Mouse (Mus musculus) thymus, postnatal 25 days (tissue): ENCODE data around the gene Fbxl12.
A peak's percentile ranks its signal among the peaks of the same experiment; 100 is the strongest.
"Not testable (repeated sequence)": the region's sequence is repeated elsewhere in the genome, so short reads cannot be mapped to it uniquely, and the experiment has no call there.

ENCODE experiments used
- DNase-seq: peaks from one replicate; pipeline ENCODE4 v3.0.0; 2022

Gene Fbxl12

DNA sequence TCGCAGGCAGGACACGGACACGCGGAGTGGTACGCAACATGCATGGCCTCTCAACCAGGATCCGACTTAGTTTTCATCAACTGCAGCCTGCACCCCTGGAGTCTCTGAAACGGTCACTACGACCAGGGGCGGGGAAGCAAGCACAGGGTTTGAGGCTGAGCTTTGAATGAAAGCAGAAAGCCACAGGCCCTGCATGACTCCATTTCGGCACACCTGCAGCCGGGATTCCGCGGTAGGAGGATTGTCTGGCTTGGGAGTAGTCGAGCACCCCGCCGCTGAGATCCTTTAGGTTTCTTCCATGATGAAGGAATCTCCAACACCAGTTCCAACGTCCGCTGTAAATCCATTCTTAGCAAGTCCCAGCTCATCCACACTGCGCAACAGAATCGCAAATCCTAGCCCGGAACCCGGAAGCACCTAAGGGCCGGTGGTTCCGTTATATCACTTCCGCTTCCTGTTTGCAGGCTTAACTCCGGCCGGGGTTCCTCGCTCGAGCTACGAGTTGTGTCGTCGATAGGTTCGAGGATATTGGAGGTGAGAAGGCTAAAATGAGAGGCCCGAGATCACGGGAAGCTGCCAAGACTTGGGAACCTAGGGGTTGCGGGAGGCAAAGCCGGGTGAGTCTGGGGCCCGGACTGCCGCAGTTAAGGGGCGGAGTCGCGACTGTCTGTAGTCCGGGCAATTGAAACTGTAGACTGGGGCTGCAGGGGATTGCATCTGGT lies at the start of gene Fbxl12:
Fbxl12 (minus strand) TSS at position 408 of the 722 bp plus-strand sequence.
- DNase-seq = peak; percentile 73

DNA sequence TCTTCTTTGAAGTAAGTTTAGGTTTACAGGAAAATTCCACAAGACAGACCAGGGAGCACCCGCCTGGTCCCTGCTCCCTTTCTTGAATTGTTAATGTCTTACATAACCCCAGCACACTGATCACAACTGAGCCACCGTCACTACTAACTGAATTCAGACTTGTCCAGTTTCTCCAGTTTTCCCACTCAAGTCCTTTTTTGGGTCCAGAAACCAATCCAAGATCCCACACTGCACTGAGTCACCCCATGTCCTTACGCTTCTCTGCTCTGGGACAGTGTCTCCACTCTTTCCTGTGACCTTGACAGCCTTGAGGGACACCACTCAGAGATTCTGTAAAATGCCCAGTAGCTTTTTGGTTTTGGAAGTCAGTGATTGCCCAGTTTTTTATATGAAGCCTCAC lies 48.3 kb upstream of the Fbxl12 start:
- no peak for DNase-seq

DNA sequence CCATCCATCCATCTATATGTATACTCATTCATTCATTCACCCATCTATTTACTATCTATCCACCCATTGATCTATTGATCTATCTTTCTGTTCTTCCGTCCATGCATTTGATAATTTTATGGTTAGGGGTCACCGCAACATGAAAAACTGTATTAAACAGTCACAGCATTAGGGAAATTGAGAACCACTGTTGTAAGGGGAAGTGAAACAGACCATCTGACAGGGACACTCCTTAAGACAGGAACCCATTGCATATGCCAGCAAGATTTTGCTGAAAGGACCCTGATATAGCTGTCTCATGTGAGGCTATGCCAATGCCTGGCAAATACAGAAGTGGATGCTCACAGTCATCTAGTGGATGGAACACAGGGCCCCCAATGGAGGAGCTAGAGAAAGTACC lies 45.9 kb upstream of the Fbxl12 start:
- not testable (repeated sequence) for DNase-seq

DNA sequence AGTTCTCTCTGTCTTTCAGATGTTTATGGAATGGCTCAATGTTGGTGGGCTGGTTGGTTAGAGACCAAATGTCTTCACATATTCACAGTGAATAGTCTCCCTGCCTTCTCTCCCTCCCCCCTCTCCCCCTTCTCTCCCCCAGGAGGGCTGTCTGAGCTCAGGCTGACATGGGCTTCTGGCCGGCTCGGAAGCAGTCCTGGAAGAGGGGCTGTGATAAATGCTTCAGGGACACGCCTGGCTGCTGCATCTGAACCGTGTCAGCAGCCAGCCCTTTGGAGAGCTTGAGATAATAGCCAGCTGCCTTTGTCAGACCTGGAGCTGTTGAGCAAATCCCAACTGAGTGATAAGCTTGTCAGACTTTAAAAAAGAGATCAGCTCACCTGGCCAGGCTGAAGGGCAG lies 45.3 kb upstream of the Fbxl12 start:
- no peak for DNase-seq

DNA sequence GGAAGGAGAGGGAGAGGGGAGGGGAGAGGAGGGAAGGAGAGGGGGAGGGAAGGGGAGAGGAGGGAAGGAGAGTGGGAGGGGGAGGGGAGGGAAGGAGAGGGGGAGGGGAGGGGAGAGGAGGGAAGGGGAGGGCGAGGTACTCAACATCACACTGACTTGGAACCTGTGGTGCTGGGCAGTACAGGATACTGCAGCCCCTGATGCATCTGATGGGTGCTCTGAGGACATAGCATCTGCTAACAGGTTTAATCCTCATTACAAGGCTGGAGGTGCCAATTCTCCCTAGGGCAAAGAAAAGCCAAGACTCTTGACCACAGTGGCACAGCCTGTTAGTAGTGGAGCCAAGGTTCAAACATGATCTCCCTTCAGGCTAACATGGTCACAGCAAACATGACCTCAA lies 44.8 kb upstream of the Fbxl12 start:
- DNase-seq = no peak

DNA sequence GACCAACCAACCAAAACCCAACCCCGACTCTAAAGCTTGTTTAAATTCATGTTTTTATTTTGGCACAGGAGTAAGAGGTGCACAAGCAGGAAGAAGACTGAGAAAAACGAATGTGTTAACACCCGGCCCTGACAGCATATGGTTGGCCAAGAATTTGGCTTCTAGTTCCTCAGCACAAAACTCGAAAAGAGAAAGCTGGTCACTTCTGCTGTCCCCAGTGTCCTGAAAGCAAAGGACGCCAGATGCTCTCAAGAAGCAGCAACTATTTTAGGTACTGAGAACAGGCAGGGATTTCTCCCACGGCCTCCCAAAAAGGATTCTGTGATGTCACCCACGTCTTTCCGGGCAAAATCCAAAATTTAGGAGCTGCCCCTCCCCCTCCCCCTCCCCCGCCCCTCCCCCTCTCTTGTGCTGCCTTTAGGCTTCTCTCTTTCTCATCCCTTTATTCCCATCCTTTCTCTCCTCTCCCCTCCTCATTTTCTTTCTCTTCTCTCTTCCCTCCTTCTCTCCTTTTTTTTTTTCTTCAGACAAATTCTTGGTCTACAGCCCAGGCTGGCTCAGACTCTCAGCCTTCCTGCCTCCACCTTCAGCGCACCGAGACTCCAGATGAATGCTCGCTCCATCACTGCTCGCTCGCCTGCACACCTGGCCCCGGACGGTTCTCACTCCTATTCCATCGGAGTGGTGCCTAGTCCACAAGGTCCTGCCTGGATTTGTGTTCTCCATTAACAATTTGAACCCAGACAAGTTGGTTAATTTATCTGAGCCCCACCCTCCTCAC lies 40.7 kb upstream of the Fbxl12 start:
- DNase-seq = no peak

DNA sequence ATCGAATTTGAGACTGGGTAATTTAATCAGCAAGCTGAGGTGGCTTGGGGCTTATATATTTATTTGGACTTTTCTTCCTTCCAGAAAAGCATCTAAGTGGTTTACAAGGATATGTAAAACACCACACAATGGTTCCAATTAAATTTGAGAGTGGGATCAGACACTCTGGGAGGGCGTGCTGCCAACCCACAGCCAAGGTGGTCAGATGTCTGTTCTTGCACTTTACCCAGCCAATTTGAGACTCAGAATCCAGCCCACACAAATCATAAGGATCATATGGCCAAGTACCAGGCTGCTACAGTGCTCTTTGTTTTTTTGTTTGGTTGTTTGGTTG lies 37.8 kb upstream of the Fbxl12 start:
- no peak for DNase-seq

DNA sequence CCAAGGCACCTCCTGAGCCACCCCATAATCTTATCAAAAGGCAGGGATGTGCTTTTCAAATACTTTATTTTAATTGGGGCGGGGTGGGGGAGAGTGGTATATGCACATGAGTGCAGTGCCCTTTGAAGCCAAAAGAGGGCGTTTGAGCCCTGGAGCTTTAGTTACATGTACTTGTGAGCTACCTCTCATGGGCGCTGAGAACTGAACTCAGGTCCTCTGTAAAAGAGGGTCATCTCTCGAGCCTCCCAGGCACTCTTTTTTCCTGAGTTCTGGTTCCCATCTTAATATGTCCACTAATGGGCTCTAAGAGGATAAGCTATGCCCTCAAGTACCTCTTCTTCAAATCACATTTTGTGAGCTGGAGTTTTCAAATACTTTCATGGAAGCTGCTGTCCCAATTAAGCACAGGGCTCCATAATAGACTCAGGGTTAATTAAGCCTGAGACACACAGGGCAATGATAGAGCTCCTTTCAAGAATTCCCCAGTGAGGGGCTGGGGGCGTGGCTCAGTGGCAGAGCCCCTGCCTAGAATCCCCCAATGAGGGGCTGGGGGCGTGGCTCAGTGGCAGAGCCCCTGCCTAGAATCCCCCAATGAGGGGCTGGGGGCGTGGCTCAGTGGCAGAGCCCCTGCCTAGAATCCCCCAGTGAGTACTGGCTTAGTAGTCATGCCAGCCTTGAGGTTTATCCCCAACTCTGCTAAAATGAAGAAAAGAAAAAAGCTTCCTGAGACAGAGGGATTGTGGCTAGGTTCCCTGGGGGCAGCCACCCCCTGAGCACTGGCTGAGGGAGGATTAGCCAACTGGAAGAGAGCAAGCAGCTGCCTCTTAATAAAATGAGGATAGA lies 37.2 kb upstream of the Fbxl12 start:
- no peak for DNase-seq

DNA sequence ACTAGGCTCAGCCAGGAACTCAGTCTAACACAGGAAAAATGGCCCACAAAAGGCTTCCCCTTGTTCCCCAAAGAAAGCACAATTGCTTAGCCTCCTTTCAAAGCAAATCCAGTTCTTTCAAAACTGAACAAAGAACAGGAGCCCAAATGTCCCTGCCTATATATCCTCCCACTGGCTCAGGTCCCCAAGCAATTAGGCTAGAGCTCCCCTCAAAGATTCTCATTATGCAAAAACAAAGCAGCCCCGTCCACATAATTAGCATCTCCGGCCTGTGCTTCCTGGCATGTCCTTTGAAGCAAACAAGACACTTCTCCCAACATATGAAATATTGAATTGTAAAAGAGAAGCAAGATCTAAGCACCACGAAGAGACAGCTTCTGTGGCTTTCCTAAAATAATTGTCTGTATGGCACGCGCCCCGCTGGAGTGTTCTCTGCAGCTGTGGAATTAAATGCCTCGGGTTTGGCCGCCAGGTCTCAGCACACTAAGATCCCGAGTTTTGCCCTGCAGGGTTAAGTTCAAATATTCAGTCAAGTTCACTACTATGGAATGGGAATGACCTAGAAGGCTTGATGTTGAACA lies 35.9 kb upstream of the Fbxl12 start:
- DNase-seq = no peak

DNA sequence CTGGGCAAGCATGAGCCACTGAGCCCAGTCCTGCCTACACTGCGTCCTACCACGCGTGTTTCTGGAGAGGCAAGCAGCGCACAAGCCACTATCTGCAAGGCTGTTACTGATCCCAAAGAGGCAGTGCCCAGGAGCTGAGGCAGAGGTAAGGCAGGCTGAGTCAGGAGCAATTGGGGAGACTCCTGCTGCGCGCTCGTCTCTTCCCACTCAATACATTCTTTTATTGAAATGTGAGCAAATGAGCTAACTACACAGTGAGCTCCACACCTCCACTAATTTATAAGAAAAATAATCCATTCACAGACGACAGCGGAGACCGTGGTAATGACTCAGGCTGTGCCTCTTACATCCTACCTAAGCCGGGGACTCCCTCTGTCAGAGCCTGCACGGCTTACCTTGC lies 33.3 kb upstream of the Fbxl12 start:
- no peak for DNase-seq

DNA sequence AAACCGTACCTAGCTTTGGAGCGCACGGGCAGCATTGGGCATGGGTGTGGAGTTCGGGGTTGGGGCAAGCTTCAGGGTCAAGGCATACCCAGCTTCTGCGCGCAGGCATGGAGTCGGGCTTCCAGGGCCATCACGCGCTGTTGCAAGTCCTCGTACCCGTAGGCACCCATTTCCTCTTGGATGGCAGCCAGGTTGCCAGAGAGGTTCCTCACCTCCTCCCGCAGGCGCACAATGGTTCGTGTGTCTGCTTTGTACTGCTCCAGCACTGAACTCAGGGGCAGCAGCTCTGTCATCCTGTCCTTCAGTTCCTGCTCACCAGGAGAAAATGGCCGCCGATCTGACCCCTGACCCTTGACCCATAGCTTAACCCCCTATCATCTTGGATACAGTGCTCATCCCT lies 27.5 kb upstream of the Fbxl12 start:
- no peak for DNase-seq

DNA sequence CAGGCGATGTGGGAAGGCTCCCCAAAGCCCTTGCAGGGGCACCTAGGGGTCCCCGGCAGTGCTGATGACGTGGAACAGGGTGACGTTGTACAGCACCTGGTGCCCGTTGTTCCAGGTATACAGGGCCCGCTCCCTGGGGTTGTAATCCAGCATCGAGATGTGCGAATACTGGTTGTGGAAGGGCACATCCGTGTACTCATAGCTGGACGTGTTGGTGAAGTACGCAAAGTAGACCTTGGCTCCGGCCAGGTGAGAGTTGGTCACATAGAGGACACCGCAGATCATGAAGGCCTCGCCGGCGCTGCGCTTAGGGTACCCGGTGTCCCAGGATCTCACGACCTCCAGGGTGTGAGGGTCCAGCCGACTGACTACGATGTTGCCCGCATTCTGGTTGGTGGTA lies 23.5 kb upstream of the Fbxl12 start:
- DNase-seq = no peak

DNA sequence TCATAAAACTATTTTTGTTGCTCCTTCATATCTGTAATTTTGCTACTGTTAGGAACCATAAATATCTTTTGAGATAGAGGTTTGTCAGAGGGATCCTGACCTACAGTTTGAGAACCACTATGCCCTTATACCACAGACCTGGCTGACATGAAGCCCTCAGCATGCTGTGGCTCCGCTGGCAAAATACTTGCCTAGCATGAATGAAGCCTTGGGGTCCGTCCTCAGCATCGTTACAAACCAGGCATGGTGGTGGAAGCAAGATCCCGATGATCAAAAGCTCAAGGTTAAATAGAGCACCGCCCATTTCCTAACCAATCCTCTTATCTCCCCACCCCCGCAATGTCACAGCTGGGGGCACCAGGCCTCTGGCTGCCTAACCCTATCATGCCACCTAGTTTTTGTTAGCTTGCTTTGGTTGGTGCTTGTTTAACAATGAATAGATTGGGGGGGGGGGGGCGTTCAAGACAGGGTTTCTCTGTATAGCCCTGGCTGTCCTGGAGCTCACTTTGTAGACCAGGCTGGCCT lies 22.0 kb upstream of the Fbxl12 start:
- DNase-seq = peak; percentile 51

DNA sequence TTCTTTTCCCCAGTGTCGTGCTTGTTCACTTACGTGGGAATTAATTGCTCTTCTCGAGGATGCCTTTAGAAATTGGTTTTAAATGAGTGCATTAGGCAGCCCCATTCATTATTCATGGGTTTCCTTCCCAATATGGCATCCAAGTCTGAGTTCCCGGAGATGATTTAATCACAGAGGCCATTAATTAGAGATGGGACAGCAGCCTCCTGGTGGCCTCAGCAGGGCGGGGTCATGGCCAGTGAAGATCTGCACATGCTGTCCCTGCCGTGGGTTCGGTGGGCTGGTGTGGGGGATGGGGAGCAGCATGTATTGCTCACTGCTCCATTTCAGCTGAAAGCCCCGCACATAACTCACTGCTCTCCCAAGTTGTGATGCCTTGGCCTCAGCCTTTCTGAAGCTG lies 21.4 kb upstream of the Fbxl12 start:
- no peak for DNase-seq

DNA sequence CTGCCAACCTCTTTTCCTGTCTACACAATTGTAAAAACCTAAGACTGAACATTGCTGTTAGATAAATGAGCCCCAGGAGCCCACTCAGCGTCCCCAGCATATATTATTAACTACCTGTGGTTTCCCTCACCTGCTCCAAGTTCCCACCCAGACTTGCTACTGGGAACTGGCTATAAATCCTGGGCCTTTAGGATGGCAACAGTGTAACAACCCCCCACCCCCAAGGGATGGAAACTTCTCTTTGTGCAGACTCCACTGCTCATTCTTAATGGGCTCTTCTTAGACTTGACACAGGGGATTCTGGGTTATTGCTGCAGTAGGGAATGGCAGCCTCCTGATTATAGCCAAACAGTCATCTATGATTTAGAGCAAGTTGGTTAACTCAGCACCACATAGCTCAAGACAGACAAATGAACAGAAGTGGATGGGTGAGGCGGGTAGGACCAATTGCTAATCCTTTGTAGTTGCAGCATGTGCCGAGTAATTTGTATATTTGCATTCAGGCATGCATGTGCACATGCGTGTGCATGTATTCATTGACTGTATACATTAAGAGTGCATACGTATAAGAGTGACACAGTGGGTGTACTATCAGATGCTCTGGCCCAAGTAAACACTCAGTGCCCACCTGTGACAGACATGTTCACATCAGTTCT lies 20.5 kb upstream of the Fbxl12 start:
- DNase-seq = no peak

DNA sequence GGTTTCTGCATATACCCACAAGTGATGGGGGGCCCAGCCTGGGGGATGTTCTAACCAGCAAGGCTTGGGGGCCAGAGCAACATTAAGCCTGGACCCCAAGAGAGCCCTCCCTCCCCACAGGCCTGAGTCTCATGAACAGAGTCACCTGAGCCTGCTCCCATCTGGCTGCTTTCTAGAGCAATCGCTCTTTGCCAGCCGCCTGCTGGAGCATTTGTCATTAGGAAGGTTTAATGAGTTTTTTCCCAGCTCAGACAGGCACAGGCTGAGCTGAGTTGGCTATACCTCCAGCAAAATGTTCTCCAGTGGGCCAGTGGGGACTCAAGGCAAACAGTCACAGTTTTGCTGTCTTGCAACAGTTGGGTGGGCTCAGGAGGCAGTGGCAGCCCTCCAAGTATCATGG lies 19.8 kb upstream of the Fbxl12 start:
- no peak for DNase-seq

DNA sequence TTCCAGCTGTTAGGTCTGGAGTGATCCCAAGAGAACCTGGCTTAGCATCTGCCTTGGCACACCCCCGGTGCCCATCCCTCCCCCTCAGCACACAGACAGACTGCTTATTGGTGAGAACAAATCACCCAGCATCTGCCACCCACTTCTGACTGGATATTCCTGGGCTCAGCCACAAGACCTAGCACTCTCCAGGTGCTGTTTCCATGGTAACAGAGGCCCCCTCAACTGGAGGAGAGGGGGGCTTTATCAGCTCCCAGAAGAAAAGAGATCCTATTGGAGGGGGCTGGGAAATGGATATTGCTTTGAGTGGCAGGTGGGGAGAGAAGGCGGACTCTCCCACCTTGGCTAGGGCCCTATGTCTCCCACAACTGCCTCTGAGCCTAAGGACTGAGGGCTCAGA lies 19.4 kb upstream of the Fbxl12 start:
- DNase-seq = no peak

DNA sequence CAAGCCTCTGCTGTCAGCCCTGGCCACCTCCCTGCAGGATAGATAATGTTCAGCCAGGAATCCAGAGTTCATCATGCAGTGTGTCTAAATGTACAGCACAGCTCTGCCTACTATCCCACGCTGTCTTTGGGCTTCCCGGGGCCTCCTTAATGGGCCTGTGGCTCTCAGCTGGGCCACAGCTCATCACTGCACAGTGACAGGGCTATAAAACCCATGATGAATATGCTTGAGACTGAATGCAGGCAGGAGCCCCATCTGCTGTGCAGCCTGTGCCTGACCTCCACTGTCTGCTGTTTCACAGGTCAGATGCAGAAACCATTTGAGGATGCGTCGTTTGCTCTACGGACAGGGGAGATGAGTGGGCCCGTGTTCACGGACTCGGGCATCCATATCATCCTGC lies 18.3 kb upstream of the Fbxl12 start:
- DNase-seq = no peak

DNA sequence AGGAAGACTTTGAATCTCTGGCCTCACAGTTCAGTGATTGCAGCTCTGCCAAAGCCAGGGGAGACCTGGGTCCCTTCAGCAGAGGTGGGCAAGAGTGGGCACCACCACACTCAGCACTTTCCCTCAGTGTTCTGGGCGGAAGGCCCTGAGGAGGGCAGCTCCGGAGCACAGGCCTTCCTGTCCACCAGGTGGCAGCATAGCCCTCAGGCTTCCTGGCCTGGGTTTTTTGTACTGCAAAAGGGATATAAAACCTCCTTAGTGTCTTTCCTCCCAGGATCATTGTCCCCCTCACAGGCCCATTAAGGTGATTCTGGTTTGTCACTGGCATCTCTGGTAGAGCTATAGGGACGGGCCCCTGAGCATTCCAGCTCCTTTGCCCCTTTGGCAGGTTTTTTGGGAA lies 17.8 kb upstream of the Fbxl12 start:
- DNase-seq = peak; percentile 76

DNA sequence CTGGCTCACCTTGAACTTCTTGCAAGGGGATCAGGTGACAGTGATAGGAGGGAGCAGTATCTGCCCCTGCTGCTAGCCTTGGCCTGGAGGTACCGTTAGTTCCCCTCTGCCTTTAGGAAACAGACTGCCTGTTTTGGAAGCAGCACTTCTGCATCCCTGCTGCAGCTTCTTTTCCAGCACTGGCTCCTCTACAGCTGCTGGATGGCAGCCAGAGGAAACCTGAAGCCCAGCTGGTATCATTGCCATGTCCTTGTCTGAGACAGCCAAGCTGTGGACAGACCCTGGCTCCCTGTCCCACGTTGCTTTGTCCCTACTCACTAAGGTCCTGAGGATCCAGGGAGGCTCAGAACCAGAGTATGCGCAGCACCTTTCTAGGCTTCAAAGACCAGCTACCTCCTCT lies 13.0 kb upstream of the Fbxl12 start:
- DNase-seq = no peak

DNA sequence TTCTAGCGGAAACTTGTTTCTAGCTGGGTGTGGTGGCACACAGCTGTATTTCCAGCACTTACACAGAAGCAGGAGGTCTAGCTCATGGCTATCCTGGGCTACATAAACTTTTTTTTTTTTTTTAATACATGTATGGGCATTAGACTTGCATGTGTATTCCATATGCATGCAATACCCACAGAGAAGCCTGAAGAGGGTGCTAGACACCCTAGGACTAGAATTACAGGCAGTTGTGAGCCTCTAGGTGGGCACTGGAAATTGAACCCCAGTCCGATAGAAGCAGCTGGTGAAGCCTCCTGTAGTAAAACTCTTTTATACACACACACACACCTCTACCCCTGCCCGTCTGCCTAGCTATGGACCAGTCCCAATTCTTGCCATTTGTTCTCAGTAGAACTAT lies 9.3 kb upstream of the Fbxl12 start:
- no peak for DNase-seq

DNA sequence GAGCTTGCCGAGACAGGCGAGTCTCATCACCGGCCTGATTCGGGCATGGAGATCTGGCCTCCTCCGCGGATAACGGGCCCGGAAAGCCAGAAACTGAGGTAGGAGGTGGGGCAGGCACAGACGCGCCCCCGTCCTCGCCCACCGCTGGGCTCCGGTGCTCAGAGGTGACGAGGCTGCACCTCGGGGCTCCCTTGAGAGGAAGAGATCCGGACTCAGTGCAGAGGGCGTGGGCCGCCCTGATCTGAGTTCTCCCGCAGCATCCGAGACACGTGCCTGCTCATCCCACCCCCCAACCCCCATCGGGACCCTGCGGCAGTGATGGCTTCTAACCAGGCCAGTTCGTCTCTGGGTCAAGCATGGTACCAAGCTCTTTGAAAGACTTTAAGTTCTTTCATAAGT lies 7.7 kb upstream of the Fbxl12 start:
- no peak for DNase-seq
